ENCODE assay signal across 9 mouse cellular contexts in the genomic region with DNA sequence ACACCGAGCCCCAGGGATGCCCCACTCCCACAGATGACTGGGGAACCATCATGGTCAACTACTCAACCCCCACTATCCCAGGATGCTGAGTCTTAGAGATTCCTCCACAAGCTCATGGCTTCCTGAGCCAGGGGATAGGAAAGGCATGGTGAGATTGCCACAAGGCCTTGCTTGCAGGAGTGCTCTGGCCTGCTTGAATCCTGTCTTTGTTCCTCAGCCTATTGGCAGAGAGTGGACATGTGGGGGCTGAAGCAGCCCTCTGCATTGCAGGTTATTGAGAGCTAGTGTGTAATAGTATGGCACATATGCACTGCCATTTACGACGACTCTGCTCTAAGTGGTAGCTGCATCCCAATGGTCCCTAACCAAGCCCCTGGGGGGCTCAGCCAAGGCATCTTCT. TPM values are rescaled to one million over a fixed set of nuclear protein-coding genes. Genes with fewer than 3 reads are reported as not detected.
DNase-seq lines count a peak whose midpoint lies in the region; ATAC-seq and TF ChIP-seq lines count a peak whose summit lies in the region.
"Had no signal": no experiment of that assay in that cellular context is flagged by ENCODE, and none has a peak within 500 bp of the region (broad histone marks: within the 10 kb centered on the region; RNA-seq: fewer than 3 reads in every experiment).

No protein-coding gene starts in this region.

- 31% methylated on average over 3 of the region's 3 CpGs for WGBS in cerebellum, adult 2 months
- 69% methylated on average over 3 of the region's 3 CpGs for WGBS in kidney, adult 2 months
- 81% methylated on average over 3 of the region's 3 CpGs for WGBS in neural tube, embryonic 12.5 days
- 78% methylated on average over 3 of the region's 3 CpGs for WGBS in stomach, embryonic 16.5 days

- no peaks in the 10 kb centered on the region for H3K27me3 ChIP-seq in cerebellum, adult 2 months (ENCODE audit: control insufficient read depth, insufficient read depth, low read length)
- H3K27me3 ChIP-seq in kidney, adult 2 months (replicated peaks; ENCODE audit: control insufficient read depth, insufficient read depth, low read length): no peaks in the 10 kb centered on the region
- H3K27me3 ChIP-seq in neural tube, embryonic 12.5 days (replicated peaks): no peaks in the 10 kb centered on the region
- H3K27me3 ChIP-seq in stomach, embryonic 16.5 days (ENCODE audit: control insufficient read depth, insufficient read depth, low read length): no peaks in the 10 kb centered on the region
- H3K27me3 ChIP-seq: liver, embryonic 15.5 days had no signal

- no peak for TF ChIP-seq CTCF in cerebellum, adult 2 months (IDR thresholded peaks at IDR 0.05; ENCODE audit: borderline replicate concordance, insufficient read depth, low read depth, low read length)
- TF ChIP-seq CTCF in kidney, adult 2 months (conservative IDR thresholded peaks at IDR 0.05; ENCODE audit: insufficient read depth, insufficient read length, low read depth, low read length): no peak

- no peak overlapping the region for H3K4me3 ChIP-seq in cerebellum, adult 2 months (replicated peaks; ENCODE audit: insufficient read depth, low read depth, low read length)
- H3K4me3 ChIP-seq in kidney, adult 2 months (ENCODE audit: insufficient read depth, low read depth, low read length): no peak overlapping the region
- no peak overlapping the region for H3K4me3 ChIP-seq in neural tube, embryonic 12.5 days
- H3K4me3 ChIP-seq in stomach, embryonic 16.5 days (replicated peaks; ENCODE audit: low read length): no peak overlapping the region
- H3K4me3 ChIP-seq: liver, embryonic 15.5 days had no signal

- peaks cover 37% of the 10 kb centered on the region for H3K4me1 ChIP-seq in cerebellum, adult 2 months (ENCODE audit: control insufficient read depth, insufficient read depth, low read length)
- H3K4me1 ChIP-seq in kidney, adult 2 months (ENCODE audit: control insufficient read depth, insufficient read depth, low read length): peaks cover 24% of the 10 kb centered on the region
- peaks cover 23% of the 10 kb centered on the region for H3K4me1 ChIP-seq in neural tube, embryonic 12.5 days
- H3K4me1 ChIP-seq in stomach, embryonic 16.5 days (ENCODE audit: control insufficient read depth, insufficient read depth, low read length): peaks cover 34% of the 10 kb centered on the region

- no peak for DNase-seq in cerebellum, adult 2 months
- no peak for DNase-seq in cerebellum, adult 11 months
- no peak for DNase-seq in kidney, adult 2 months
- DNase-seq in kidney, postnatal 36 days: no peak
- no peak for DNase-seq in neural tube, embryonic 10.5 days (ENCODE audit: extremely low spot score, low spot score)
- no peak for DNase-seq in embryo, embryonic 10 days (ENCODE audit: low spot score)

- no peak overlapping the region for H3K4me2 ChIP-seq in neural tube, embryonic 12.5 days (replicated peaks)
- H3K4me2 ChIP-seq in stomach, embryonic 16.5 days (ENCODE audit: low read depth, low read length): no peak overlapping the region
- H3K4me2 ChIP-seq: liver, embryonic 15.5 days had no signal

- no peaks in the 10 kb centered on the region for H3K36me3 ChIP-seq in kidney, adult 2 months (ENCODE audit: control insufficient read depth, insufficient read depth, low read length)
- no peaks in the 10 kb centered on the region for H3K36me3 ChIP-seq in neural tube, embryonic 12.5 days
- H3K36me3 ChIP-seq in stomach, embryonic 16.5 days (ENCODE audit: control insufficient read depth, insufficient read depth, low read length): no peaks in the 10 kb centered on the region
- H3K36me3 ChIP-seq: liver, embryonic 15.5 days had no signal

- no peak for TF ChIP-seq POLR2A in cerebellum, adult 2 months (IDR thresholded peaks at IDR 0.05; ENCODE audit: borderline replicate concordance, insufficient read depth, low read length)
- no peak for TF ChIP-seq POLR2A in kidney, adult 2 months (IDR thresholded peaks at IDR 0.05; ENCODE audit: low read depth, low read length)

- peaks cover 7% of the 10 kb centered on the region; the same call in 1 of the 2 replicates for H3K9me3 ChIP-seq in neural tube, embryonic 12.5 days
- peaks cover 4% of the 10 kb centered on the region; the same call in 1 of the 2 replicates for H3K9me3 ChIP-seq in stomach, embryonic 16.5 days (replicated peaks; ENCODE audit: control insufficient read depth, low read length)
- H3K9me3 ChIP-seq: liver, embryonic 15.5 days had no signal

- H3K27ac ChIP-seq in cerebellum, adult 2 months (ENCODE audit: insufficient read depth, low read length): peak overlapping the region; percentile 34
- H3K27ac ChIP-seq in kidney, adult 2 months (ENCODE audit: insufficient read depth, low read depth, low read length): peak overlapping the region; percentile 5
- H3K27ac ChIP-seq in neural tube, embryonic 12.5 days: no peak overlapping the region
- peak overlapping the region; percentile 88 for H3K27ac ChIP-seq in stomach, embryonic 16.5 days (ENCODE audit: low read length)
- H3K27ac ChIP-seq: liver, embryonic 15.5 days had no signal

- ATAC-seq in neural tube, embryonic 12.5 days (ENCODE audit: low FRiP score, low read depth): peak; percentile 46; the same call in 1 of the 2 replicates
- no peak for ATAC-seq in stomach, embryonic 16.5 days (ENCODE audit: insufficient read depth, low FRiP score)

- H3K9ac ChIP-seq in neural tube, embryonic 12.5 days: no peak overlapping the region
- no peak overlapping the region for H3K9ac ChIP-seq in stomach, embryonic 16.5 days (ENCODE audit: low read length)
- H3K9ac ChIP-seq: liver, embryonic 15.5 days had no signal

RNA-seq across cellular contexts. Expression of gene 1700029H14Rik, which starts 31.9 kb away (rescaled TPM):
- 0.18 TPM in 1 of 2 replicates, not detected in the other for polyA plus RNA-seq in cerebellum, adult 2 months (2012; rRNA removed)
- not detected in 2 replicates for polyA plus RNA-seq in kidney, adult 2 months (2012; rRNA removed)
- polyA plus RNA-seq in neural tube, embryonic 12.5 days (2016; fragmentation: Nextera tagmentation; extraction: Ambion mirVana): not detected in 2 replicates
- not detected in 2 replicates for polyA plus RNA-seq in stomach, embryonic 16.5 days (2015; fragmentation: Nextera tagmentation; extraction: Ambion mirVana)
- polyA plus RNA-seq: liver, embryonic 15.5 days had no signal

RNA-seq across cellular contexts. Expression of gene Gas6, which starts 36.1 kb away (rescaled TPM):
- polyA plus RNA-seq in cerebellum, adult 2 months (2012; rRNA removed): 141 and 145 TPM in 2 replicates
- polyA plus RNA-seq in kidney, adult 2 months (2012; rRNA removed): 461 and 486 TPM in 2 replicates
- polyA plus RNA-seq in neural tube, embryonic 12.5 days (2016; fragmentation: Nextera tagmentation; extraction: Ambion mirVana): 15.0 and 18.4 TPM in 2 replicates
- 151 and 162 TPM in 2 replicates for polyA plus RNA-seq in stomach, embryonic 16.5 days (2015; fragmentation: Nextera tagmentation; extraction: Ambion mirVana)
